Mouse (Mus musculus) WW6 (cell line): ENCODE measurements at regions not wholly inside any gene's neighbourhood (a gene's known extent, or its start where the extent isn't known, plus 50 kb on each side); places are given as distances from the start of the nearest gene placed in this dataset.

Experiments
- DNase-seq: peaks from one replicate; pipeline ENCODE4 v3.0.0-alpha.2; 2013; ENCODE audit warnings: low read depth, low spot score

DNA sequence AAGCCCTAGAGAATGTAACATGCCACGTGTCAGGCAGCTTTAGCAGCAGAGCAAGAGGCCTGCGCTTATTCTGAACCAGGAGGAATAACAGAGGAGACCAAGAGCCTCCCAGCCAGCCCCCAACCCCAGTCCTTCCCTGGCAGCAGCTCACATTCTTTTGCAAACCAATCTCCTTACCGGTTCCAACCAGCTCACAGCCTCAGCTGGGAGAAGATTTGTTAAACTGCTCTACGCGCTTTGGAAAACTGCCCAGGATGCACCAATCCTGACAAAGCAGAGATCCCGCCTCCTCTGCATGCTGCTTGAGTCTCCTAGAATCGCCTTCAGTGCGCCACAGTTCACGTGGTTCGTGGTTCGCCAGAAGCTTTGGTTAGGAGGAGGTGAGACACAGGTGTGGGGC lies 51.8 kb downstream of the Gm9376 start:
- no peak for DNase-seq

DNA sequence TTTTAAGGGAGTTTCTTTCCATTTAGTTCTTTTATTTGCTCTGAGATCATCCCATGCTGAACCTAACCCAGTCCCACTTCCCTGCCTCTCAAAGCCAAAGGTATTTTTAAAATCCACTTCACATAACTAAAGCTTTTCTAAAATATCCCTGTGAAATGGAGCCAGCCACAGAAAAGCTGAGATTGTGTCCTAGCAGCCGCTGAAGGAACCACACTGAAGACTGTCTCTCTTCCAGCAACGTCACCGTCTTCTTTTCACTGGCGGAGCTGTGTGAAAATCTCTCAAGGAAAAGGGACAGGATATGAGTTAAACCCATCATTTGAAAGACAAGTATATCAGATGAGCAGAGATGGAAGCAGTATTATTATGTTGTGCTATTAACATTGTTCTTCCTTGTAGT lies 53.3 kb downstream of the Gm9376 start:
- no peak for DNase-seq

DNA sequence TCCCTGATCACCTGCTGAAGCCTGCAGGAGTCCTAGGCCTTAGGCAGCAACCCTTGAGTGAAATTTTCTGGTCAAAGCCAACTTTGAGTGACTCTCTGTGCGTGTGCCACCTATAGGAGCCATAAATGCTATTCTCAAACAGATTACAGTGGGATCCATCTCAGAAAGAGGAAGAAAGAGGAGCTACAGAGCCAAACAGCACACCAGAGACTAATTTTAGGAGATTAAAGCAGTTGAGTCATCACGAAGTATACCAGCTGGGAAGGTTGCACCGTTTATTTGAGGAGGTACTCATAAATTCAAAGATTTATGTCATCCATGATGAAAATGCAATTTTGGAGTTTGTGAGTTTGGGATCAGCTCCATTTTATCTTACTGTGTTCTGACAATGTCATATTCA lies 54.3 kb downstream of the Gm9376 start:
- no peak for DNase-seq

DNA sequence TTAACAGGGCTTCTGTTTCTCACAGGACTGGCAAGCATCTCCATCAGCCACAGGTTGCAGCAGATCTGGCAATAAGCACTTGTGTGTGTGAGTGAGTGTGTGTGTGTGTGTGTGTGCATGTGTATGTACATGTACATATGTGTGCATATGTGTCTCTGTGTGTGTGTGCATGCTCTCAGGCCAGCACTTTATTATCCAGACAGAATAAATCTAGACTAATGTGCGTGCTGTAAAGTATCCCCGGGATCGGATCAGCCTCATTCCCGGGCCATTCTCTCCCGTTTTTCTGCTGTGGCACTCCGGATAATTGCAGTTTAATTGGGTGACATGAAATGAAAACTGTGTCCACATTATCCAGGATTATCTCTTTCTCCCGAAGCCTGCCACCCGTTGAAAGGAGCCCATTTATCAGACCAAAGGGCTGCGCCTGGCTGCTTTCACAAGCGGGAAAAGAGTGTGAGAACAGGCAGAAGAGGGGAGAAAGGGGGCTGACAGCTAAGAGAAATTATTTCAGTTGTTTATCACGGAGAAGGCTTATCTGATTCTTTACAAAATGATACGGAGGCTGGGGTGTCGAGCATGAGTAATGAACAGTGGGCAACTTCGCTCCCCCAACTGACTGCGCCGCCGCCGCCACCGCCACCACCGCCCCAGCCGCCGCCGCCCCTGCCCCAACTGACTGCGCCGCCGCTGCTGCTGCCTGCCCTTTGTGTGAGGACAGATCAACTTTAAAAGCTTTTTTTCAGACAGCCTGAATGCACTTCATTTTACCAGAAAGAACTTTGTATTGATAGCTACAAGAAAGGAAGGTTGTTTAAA lies 55.5 kb downstream of the Gm9376 start:
- DNase-seq = no peak

DNA sequence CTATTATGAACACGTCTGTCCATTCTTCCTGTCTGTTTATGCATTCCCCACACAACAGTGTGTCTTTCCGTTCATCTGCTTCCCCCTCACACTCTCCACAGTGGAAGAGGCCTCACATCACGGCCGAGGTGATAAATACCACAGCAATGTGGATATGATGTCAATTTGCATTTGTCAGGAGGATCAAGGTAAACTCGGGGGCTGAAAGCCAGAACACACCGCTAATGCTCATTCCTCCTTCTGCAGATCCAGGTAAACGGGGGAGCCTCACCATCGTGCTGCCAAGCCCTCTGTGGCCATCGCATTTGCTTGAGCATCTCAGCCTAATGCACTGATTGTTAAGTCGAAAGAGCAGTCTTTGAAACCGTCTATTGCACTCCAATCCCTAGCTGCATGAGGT lies 56.1 kb downstream of the Gm9376 start:
- DNase-seq = no peak

DNA sequence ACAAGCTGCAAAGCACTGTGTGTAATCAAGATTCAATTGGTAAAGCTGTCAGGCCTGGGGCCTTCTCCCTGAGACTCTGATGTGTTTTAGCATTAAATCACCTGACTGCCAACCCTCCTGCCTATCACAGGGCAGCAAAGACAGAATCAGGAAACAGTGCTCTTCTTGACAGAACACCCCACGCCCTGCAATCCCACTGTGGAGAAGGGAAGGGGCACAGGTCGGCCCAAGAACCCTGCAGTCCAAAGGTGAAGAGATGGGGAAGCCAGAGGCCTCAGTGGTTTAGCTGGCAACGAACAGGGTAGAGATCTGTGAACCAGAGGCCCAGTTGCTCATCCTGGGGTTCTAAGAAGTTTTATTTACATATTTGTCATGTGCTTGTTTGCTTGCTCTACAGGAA lies 71.3 kb downstream of the Gm9376 start:
- DNase-seq = no peak

DNA sequence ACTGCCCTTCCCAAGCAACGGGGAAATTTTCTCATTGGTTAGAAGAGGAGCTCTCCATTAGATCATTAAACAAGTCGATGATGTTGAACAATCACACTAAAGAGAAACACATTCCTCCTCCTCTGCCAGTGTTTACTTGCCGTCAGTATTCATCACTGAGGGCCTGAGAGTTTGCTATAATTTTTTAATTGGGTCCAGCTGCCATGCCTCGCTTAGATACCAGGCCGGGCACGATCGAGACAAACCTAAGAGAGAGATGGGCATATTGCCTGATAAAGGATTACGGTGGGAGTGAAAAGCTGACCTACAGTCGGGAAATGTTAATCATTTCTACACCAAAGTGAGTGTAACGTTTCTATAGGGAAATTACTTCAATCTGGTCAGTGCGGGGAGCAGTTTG lies 96.2 kb downstream of the Gm9376 start:
- DNase-seq = no peak

DNA sequence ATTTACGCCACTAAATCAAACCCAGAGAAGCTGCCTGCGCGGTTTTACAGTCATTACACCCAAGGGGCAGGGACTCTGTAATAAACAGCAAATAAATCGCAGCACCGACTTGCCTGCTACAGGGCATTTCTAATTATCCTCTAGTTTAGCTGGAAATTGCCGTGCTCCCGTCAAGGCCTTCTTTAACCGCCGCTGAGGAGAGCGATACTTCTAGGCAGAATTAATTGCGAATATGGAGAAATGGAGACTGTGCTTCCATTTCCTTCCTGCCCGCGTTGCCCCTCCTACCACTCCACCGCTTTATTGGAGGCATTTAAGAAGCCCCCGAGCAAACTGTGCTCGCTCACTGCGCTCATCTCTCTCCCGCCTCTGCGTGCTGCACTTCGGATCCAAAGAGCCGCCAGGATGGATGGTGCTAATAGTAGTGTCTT lies 96.6 kb downstream of the Gm9376 start:
- DNase-seq = no peak

DNA sequence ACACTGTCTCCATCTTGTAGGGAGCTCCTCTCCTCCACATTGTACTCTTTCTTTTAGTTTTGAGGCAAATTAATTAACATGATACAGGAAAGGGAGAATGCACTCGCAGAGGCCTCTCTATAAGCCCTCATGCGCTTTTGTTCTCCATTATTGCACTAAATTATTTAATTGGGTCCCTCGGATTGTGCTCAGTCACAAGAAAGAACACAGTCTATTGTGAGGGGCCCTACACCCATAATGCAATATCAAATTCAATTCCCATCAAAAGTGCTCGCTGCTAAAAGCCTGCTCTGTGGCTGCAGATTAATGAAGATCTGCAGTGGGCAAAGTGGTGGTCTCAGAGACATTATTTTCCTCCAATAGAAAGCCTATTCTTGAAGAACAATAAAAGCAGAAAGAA lies 99.8 kb downstream of the Gm9376 start:
- no peak for DNase-seq

DNA sequence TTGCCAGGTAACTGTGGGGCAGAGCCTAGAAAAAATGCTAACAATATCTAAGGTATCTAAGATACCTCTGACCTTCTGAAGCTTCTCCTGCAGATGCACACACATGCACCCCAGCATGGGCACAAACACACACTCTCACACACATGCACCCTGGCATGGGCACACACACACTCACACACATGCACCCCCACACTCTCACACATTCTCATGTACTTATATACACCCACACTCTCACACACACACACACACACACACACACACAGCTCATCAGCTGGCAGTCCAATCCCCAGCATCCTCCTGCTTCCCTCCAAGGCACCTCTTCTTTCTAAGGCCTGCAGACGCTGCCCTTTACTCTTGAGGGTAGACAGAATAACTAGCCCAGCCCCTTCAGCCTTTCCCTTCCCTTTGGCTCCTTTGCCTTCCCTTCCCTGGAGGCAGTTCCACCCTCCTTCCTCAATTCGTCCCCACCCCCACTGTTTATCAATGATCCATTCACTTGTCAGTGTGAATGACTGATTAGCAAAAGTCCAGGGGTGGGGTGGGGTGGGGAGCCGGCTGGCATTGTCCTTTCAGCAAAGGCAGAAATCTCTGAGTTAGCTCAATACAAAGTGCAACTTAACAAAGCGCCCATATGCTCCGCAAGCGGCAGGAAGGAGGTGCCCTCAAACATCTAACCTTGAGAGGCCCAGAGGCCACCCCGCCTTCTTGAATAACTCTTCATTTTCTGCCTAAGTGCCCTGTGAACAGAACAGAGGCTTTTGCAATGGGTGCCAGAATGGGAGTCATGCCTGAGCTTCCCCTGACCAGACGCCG lies 102.1 kb downstream of the Gm9376 start:
- DNase-seq = no peak

DNA sequence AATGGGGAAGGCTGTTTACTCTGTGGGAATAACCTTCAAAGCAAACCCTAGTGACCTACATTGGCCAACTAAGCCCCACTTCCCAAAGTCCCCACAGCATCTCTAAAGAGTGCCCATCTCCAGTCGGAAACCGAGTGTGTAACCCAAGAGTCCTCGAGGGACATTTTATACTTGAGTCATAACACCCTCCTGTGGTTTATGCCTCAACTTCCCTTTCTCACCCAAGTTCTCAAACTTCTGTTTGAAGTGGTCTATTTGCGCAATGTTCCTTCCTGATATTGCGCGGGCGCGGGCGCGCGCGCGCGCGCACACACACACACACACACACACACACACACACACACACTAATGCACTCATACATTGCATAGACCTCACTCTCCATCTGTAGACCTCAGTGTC lies 104.6 kb downstream of the Gm9376 start:
- DNase-seq = no peak

DNA sequence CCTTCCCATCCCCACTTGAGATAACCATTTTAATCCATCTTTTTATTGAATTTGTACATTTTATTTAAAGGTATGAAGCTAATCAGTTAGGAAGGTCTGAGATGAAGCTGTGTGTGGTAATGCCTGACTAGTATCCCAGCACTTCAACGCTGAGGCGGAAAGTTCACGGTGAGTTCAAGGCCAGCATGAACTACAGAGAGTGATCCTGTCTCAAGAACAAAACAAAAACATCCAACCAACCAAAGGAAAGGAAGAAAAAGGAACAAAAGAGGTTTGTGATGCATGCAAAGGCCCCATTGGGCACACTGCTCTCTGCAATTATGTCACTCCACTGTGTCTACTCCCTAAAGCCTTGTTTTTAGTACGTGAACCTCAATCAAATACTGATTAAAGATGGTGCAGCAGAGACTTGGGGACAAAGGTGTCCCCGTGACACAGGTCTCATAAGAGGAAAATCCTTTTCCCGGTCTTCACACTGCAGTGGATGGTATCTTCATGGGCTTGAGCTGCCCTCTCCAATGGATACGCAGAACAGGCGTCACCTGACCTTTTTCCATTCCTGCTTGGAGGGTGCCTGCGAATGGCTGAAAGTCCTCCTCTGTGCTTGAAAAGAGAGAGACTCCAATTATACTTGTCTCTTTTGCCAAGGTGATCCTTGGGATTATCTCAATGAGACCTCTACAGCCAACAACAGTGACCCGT lies 108.2 kb downstream of the Gm9376 start:
- DNase-seq = no peak

DNA sequence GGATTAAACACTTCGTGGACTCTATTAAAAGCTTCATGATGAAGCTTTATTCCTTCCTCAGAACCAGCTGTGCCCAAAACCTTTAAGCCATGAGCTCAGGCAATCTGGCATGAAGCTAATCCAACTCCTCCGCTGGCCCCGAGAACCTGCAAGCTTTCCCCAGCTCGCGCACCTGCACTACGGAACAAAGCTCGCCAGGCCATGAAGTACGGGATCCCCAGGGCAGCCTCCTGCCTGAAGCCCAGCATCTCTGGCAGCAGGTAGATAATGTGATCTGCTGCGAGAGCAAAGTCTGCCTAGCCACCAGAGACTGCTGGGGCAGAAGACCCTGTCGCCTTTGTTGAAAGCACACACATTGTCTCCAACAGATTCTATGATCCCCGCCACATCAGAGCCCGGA lies 108.9 kb downstream of the Gm9376 start:
- no peak for DNase-seq

DNA sequence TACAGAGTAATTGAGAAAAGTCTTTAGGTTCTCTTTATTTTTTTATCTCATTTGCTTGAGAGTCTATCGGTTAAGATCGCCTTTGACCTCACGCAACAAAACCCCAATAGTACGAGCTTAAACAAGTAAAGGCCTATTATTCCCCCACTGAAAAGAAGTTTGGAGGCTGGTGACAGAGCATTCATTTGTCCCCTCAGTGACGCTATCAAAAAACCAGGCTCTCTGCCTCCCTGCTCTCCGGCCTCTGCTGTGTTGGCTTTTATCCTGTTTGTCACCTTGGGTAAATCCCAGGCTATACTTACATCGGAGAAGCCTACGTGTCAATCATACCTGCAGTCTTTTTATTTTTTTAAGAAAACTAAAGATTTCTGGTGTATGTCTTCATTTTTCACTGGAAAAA lies 112.9 kb downstream of the Gm9376 start:
- DNase-seq = no peak

DNA sequence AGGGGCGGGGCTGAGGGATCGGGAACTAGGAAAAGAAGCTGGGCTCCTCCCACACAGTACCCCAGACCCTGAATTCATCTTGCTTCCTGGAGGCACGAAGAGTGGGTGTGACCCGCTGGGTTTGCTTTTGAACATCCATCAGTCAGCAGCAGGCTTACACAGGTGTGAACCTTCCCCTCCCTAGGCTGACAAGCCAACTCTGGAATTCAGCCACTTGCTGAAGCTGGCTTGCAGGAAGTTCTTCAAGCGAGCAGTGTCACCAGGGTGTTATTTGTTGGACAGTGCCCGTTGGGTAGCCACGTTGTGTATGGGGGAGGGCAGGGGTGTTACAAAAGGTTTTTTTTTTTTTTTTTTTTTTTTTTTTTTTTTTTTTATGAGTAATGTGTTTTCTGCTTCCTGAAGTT lies 118.8 kb downstream of the Gm9376 start:
- DNase-seq = peak; percentile 43

DNA sequence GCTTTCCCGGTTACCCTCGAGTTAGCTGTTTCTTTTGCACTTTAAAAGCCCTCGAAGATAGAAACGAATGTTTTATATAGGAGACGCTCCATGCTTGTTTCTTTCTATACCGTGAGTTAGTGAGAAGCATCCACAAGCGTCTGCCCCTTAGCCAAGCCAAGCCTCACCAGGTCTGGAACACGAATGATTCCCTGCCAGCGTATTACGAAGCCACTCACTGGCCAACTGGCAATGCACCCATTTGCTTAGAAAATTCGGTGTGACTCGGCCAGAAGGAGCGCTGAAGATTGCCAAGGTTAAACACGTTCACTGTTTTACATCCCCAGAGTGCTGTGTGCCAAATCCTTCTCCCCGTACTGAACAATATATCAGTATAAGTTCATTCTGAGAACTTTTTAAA lies 121.3 kb downstream of the Gm9376 start:
- DNase-seq = no peak

DNA sequence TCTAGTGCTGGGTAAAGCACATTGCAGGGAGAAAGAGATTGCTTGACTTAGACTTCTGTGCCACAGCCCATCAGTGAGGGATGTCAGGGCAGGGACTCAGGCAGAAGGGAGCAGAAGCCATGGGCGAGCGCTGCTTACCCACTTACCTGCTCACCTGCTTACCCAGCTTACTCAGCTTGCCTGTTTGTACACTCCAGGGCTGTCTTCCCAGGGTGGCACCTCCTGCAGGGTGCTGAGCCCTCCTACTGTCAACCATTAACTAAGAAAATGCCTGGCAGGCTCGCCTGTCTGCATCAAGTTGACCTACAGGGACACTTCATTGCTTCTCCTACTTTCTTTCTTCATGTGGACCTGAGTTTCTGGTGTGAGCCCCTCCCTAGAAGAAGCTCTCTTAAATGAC lies 124.0 kb downstream of the Gm9376 start:
- DNase-seq = no peak

DNA sequence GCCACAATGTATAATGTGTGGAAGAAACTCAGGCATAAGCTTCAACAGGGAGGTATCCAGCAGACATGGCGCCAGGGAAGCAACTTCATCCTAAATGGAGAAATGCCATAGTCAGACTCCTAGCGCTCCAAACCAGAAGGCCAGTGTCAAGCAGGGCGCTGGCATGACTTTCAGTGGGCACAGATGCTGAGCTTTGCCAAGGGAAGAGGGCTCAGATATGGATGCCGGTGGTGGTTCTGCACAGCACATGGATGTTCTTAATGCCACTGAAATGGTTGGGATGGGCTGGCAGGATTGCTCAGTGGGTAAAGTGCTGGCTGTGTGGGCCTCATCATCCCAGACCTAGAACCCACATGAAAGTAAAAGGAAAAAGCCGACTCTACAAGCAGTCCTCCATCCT lies 124.8 kb downstream of the Gm9376 start:
- DNase-seq = no peak

DNA sequence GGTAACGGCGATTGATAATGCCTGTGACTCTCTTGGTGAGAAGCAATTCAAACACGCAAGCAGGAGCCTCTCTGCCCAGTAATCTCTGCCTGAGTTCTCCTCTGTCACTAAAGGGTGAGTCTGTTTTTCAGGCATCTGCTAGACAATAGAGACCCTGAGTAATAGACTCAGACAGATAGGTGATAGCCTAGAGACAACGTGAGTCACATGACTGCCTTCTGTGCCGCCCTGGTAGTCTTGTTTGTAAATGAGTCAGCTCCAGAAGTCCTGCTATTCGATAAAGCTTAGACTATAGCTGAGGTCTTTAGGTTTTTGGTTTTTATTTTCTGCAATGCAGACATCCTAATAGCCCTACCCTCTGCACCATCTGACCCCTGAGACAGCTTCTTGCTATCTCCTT lies 126.9 kb downstream of the Gm9376 start:
- DNase-seq = no peak

DNA sequence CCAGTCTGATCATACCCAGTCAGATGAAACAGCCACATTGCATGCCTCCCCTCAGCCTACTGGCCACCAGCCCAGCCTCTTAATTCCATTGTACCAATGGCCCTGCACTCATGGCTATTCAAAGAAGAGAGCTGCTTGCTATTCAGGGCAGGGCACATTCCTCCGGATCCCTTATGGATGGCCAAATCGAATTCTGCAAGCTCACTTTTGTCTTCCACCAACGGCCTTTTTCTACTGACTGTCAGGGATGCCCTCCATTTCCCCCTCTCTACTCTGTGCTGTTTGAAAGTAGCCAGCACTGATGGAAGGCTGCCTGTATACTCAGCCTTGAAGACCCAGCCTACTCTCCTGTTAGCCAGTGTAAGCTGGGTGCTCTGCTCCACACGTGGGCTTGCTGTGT lies 147.5 kb downstream of the Gm9376 start:
- no peak for DNase-seq

DNA sequence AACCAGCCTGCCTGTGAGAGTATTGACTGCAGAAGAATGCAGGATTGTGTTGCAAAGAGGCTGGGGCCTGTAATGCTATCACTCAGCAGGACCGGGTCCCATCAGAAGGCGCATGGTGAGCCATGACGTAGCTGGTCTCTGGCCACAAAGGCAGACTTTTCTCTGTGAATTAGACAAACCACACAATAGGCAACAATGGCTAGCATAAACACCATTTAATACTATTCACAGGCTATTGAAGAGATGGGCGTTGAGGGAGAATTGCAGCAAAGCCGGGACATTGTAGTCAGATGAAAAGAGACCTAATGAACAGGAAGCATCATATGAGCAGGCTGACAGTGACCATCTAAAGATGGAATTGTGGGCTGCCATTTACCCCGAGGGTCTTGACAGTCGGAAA lies 149.4 kb downstream of the Gm9376 start:
- no peak for DNase-seq

DNA sequence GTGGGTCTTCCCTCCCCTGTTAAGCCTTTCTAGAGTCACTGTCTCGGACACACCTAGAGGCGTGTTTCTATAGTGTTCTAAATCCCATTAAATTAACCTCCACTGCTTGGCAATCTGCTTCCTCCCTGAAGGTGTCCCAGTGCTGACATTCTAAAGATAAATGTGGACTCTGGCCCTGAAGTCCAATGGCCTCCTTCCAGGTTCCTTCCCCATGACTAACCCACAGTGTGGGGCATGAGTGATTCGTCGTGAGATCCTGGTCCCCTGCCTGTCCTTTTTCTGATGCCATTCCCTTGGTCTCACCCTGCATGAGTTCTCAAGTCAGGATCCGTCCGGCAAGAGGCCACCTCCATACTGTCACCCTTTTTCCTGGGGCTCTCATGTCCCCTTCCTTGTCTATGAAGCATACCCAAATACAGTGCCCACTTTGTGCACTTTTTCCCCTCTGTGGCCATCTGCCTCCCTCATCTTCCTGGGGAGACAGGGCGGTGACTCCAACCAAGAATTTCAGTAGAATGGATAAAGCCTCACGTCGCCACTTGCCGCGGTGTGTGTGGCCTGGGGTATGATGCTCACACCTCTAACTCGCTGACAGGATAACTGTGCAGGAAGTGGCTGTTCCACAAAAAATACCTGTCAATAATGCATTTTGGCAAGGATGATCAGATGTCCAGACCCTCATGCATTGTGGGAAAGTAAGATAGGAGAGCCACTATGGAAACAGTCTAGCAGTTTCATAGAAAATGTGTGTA lies 152.9 kb downstream of the Gm9376 start:
- no peak for DNase-seq
